Mouse (Mus musculus) activated CD4-positive, CD25-positive, alpha-beta regulatory T cell, adult 4 months (primary cell): Measurements from ENCODE around the gene Fbxl3. TPM values are rescaled to one million over a fixed set of nuclear protein-coding genes. Genes with fewer than 3 reads are reported as not detected.
A peak's percentile ranks its signal among the peaks of the same experiment; 100 is the strongest.

Experiments used
- ATAC-seq: one replicate; pipeline ENCODE4 v1.8.0; 2017
- polyA plus RNA-seq, 2 experiments: library from polyadenylated mRNA; unstranded; fragments of 100-300 nt; shearing (Covaris generic); gene quantifications; one replicate each; pipeline ENCODE4 v1.2.1; 2017

The Fbxl3 gene
- polyA plus RNA-seq, 2 experiments from 2014 or later = 26.5 to 31.1 TPM

DNA sequence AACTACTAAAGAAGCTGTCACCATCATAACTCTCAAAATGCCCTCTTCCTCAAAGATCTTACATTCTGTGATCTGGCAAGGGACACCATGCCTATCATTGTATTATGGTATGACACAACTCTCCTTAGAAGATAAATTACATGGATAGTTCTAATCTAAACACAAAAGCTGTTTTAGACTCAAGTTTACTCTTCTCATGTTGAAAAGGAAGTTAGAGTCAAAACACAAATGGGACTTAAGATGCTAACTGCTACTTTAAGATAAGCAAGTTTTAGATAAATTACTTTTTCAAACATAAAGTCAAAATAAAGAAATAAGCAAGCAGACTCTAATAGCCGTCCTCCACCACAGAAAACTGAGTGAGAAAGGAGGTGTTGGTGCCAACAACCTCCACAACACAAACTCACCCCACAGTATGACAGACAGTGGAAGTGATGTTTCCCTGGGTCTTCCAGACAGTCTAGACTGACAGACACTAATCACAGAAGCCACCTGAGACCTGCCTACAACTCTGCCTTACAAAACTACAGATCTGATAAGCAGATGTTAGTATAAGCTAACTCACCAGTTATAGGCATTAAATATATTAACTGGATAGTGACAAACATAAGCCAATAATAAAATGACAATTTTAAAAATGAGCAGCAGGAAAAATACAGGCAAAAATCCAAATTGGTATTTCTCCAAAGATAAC lies 13.4 kb downstream of the Fbxl3 start:
- no peak for ATAC-seq

DNA sequence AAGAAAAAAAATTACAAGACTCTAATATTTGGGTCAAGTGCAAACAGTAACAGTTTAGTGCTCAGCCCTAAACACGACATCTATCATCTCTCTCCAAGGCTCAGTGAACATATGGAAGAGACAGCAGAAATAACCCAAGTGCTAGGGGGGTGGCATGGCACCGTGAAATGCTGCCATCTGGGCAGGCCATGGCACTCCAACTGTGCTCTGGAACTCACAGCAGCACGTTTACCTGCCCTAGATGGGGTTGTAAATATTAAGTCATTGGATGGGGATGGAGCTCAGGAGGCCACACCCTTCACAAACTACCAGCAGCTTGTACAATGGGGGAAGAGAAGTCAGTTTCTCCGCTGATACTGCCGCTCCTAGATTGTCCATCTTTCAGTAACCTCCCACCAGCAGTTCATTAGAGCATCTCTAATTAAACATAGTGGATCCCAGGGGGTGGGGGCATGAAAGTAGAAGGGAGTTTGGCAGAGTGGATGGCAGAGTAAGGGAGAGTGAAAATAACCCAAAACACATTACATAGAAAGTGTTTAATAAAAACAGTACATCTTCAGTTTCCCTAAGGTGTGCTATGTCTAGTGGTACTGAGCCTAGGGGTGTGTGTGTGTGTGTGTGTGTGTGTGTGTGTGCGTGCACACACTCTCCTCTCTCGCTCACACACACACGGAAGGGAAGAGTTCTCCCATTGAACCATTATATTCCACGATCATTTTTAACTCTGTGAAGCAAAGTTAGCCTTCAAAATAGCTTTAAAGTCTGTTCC lies 20.0 kb downstream of the Fbxl3 start:
- no peak for ATAC-seq

DNA sequence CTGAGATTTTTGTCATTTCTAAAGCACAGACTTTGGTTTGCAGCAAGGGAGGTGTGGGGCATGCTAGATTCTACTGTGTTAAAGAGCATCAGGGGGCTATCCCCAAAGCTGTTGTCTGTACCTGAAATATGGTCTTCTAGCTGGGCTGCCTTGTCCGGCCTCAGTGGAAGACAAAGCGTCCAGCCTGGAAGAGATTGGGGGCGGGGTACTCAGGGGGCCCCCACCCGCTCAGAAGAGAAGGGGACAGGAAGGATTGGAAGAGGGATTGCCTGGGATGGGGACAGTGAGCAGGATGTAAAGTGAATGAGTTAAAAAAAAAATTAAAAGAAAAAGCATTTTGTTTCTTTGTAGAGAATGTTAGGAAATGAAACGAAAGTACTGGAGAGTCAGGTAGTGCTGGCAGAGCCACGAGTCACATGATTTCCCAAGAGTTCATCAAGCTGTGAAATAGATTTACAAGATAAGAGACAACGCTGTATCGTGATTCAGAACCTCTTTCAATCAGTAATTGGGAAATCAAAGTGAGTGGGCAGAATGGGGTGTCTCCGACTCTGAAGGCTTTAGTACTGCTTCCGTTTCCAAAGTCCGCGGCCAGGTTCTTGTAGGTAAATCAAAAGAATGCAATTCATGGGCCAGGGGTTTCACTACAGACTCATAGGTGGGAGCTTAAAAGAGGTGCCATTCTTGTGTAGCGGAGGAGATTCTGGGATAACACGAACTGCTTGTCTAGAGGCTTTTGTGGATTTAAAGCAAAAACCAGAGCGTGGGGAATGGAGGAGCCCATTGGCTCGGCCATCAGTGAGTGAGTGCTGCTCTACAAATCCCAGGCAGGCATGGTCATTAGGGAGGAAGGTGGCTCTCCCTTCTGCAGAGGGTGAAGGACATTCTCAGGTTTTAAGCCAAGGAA lies 21.1 kb downstream of the Fbxl3 start:
- peak; percentile 26 for ATAC-seq

DNA sequence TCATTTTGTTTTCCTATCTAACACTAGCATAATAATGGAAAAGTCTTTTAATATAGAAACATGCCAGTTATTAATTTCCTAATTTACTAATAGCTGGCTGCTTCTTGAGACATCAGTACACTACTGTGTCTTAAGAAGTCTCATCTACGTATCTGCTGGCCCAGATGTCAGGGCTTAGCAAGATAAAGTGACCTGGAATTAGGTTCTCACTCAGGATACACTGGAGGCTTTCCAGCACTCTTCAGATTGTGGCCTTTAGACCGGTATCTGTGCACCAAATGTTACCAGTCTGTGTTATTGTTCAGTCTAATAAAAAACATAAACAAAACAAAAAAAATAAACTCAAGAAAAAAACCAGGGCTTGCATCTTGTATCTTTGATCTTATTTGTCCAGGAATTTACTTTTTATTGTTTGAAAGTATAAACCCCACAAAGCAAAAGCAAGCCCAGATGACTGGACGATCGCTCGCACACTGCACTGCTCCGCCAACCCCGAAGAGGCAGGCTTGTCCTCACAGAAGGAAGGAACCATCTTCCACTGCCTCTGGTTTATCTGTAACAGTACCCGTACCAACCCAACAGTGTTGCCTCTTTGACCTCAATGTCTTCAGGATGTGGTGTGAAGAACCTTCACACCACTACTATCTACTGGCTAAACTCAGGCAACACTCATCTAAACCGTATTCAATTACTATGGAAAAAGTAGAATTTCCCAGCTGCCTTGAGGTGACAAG lies 21.9 kb downstream of the Fbxl3 start:
- ATAC-seq = peak; percentile 61

DNA sequence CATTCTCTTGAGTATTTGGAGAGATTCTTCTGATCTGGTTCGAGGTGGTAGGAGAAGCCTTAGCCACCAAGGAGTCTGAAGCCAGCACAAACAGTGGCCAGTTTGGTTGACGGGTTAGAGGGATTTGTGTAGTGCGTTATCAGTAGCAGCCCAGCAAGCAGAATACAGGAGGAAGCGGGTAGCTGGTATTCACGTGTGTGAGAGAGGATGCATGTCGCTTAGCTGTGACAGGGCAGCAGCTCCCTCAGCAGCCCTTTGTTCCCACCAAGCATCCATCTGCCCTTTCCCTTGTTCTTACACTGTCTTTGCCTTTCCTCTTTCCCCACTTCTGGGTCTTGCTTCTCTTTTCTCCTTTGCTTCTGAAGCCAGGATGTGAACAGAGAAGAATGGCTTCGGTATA lies 24.2 kb downstream of the Fbxl3 start:
- ATAC-seq = no peak

DNA sequence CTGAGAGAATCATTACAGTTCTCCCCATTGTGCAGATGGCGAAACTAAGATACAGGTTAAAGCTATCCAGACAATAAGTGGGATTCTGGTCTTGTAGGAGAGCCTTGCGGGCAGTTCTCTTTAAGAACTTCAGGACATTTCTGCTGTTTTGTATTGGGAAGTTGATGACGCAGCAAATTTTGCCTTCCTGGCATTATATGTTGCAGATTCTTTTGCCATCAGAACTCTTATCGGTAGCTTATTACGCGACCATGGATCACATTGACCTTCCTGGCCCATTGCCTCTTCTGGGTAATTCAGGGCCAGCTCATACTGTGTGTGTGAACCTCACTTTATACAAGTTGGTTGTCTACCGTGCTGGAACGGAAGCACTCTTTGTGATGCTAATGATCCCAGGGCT lies 25.5 kb downstream of the Fbxl3 start:
- ATAC-seq = no peak

DNA sequence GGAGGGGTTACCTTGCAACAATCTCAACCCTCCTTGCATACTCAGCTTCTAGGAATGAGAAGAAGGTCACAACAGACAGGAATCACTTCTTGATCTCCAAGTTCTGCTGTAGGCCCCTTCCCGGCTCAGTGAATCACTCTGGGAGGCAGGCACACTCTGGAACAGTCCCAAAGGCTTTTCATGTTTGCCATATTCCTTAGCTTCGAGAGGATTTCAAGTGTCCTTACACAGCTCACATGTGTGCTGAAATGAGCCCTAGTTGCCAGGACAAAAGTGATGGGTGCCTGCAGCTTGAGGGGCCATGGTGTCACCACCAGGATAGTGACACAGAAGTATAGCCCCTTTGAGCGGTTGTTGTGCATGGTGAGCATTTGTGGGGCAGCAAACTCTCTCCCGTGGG lies 26.6 kb downstream of the Fbxl3 start:
- no peak for ATAC-seq

DNA sequence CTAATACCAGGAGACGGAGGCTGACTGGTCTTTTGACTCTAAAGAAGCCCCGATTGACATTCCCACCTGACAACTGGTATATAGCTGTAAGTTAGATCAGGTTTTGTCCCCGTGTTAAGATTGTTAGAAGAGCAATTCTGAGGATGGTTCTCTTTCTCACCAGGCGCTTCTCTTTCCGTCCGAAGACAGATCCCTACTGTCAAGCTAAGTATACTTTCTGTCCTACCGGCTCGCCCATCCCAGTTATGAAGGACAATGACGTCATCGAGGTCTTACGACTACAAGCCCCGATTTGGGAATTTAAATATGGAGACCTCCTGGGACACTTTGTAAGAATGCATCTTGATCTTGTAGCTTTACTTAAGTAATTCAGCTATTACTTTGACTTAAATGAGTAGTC lies 27.9 kb downstream of the Fbxl3 start:
- no peak for ATAC-seq

DNA sequence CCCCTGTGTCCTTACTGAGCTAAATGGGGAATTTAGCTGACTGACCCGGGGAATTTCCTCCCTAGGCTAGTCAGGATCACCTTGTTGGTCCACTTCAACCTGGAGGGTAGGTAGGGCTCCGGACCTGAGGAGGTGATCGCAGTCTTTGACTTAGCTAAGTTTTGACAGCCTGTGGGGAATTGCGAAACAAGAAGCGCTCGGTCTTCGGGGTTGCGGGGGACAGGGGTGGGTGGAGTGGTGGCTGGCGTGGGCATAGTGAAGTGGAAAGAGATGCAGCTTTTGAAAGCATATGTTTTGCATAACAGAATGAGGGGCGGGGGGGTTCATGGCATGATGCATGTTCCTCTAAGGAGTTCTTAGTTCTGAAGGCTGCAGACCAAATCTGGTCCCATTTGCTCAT lies 28.6 kb downstream of the Fbxl3 start:
- no peak for ATAC-seq

DNA sequence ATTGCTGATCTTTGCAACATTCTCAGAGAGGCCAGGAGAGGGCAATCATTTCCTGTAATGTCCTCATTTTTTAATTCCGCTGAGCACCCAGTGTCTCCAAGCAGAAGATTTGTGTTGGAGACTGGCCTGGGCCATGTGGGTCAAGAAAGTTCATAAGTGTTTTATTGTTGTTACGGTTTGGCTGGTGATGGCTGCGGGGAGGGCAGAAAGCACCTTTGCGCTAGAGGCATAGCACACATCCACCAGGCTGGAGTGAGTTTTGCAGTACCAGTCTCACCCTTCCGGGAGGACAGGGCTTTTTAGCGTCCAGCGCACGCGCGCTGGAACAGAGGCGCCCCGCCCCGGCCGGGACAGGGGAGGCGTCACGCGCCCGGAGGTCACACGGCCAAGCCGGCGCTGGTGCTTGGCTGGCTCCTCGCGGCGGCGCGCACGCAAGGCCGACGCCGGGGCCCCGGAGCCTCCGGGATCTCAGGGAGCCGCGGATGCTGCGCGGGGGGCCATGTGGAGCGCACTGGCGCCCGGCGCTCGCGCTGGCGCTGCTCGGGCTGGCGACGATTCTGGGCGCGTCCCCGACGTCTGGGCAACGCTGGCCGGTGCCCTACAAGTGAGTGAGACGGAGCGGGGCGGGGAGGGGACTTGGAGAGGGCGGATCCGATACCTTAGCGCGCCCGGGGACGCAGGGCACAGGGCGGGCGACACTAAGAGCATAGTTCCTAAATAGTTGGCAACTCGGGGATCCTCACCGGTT lies 29.3 kb downstream of the Fbxl3 start, which contains the start of gene Cln5:
Gene Cln5, plus strand, starts transcription at position 353 of the 748 bp plus-strand sequence.
- ATAC-seq = peak; percentile 87

DNA sequence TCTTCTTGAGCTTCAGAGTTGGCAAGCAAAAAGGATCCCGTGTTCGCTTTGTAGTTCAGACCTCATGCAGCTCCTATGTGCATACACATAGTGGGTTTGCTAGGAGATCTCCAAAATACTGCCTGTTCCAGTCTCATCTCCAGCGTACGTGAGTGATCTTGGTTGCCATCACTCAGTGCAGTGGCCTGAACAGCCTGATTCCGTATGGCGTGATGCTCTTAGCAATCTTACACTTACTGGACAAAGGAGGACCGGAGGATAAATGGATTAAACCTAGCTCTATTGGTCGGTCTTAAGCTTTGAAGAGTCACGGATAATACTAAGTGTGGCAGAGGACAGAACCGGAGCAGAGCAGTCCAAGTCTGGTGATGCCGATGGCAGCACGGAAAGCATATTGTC lies 29.9 kb downstream of the Fbxl3 start:
- ATAC-seq = peak; percentile 11

DNA sequence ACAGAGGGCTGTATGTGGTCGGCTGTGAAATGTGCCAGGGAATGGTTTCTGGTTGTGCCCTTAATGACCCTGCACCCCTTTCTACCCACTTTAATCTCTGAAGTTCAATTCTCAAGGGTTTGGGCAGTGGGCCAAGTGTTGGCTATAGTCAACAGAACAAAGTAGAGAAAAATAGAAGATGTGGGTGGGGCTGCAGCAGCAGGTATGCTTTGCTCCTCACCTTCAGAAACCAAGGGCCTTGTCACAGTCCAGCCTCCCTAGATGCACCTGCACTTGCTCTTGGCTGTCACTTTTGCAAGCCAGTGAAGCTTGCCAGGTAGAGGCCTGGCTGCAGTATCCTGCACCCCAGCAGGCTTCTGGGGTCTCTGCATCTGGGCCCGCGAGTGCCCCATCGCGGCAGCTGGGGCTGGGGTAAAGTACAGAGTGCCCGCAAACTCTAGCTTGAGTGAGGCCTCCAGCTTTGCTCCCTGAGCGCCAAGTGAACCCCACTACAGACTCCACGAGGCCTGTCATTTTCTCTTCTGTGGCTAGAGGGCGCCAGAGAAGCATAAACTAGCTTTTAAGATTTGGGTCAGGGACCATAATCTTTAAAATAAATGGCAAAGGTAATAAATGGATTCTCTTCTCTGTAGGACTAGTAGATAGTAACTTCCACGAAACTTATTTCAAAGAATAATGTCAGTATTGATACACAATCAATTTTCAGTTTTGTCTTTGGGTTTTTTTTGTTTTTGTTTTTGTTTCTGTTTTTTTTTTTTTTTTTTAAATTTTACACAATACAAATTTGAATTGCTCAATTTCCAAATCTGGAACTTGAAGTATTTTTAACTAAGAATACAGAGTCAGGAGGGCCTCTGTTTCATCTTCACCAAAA lies 33.8 kb downstream of the Fbxl3 start:
- peak; percentile 22 for ATAC-seq

DNA sequence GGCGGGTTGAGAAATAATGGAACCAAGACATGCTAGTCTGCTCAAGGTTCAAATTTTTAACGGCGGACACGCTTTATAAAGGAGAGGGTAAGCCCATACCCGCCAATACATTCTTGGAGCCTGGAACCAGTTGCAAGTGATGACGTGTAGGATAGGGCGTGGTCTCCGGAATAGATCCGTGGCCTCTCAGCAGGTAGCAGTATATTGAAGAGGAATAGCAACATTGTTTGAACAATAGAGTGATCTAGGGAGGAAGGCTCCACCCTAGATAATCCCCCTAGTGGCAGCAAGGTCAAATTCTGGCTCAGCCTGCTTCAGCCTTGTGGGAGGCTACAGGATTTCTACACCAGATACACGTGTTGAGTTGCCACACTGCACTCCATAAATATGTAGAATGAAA lies 39.9 kb downstream of the Fbxl3 start:
- no peak for ATAC-seq

DNA sequence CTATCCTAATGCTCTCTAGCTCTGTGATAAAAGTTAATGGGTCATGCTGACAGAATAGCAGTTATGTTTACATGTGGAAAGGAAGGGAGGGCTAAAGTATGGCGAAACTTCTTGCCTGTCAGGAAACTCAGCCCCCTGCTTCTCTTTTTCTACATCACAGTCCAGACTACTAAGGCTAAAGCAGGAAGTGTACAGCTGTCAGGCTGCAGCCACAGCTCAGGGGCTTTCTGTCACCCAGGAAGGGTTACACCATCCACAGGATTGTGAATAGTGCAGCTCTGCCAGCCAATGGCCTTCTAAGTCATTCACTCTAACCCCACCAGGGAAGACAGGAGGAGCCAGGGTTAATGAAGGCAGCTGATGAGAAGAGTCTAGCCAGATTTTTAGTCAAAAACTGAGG lies 40.4 kb downstream of the Fbxl3 start:
- no peak for ATAC-seq

DNA sequence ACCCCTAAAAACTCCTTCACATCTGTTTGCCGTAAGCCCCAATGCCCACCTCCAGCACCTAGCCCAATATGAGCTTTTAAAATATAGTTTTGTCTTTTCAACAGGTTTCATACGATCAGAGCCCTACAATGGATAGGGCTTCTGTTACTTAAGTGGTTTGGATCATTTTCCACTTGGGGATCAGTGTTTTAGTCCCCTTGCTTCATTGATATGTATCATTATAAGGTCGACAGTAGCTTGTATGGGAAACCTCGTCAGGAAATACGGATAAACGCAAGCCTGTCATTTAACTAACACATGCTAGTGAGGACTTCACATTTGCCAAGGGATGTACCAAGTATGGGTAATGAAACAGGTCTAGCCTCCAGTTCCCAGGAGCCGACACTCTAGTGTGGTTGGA lies 42.8 kb downstream of the Fbxl3 start:
- no peak for ATAC-seq

DNA sequence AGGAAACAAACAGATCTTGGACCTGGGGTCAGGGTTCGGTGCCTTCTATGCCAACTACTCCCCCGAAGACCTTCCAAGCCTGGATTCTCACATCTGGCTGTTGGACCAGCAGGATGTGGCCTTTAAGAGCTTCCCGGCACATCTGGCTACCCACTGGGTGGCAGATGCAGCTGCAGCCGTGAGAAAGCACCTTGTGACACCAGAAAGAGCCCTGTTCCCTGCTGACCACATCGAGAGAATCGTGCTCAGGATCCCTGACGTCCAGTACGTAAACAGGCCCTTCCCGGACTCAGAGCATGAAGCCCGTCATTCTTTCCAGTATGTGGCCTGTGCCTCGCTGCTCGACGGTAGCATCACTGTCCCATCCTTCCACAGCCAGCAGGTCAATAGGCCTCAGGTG lies 44.6 kb downstream of the Fbxl3 start:
- no peak for ATAC-seq

DNA sequence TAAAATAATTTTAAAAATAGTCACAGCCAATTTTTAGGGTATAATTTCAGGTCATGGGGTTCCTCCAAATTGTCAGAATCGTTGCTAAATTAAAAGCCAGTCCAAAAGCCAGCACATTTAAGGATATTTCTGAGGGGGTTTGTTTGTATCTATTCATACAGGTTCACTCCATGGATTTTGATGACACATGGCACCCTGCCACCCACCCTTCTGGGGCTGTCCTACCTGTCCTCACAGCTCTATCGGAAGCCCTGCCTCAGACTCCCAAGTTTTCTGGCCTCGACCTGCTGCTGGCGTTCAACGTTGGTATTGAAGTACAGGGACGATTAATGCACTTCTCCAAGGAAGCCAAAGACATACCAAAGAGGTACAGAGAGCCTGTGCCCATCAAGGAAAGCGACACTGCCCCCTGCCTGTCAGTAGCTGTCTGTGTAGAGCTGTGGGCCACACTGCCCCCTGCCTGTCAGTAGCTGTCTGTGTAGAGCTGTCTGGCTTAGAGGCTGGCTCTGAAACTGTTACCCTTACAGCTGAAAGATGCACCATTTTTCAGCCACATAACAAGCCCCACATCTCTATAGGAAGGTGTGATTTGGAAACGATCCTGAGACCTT lies 48.1 kb downstream of the Fbxl3 start:
- ATAC-seq = peak; percentile 89

DNA sequence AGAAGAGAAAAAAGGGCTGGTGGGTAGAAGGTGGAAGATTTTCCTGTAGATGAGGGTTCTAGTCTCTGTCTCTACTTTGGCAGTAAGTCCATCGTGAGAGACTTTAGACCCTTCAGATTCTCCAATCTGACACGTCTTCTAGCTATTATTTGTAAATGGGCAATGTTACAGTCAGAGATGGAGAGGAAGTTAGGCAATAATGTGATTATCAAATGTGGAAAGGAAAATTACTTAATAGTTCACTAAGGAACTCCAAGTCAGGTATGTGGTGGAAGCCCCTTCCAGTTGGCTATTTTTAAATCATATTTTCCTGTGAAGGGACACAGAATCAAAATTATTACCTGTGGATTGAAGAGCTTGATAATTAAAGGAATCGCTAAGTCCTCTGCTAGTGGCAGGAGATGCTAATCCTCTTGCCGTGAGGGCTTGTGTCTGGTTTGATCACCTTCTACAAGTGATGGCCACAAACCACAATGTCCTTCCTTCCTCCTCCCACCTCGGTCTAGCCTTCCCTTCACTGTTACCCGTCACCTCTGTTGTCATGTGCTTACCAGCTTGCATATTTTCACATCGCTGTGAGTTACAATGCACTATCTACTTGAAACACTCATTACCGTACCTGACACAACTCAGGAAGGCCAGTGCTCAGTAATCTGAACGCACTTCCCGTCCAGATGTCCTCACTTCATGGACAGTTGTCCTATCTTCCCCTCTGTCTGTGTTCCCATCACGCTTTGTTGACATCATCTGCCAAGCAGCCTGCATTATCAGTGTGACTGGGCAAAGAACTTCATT lies 50.9 kb downstream of the Fbxl3 start:
- peak; percentile 79 for ATAC-seq

DNA sequence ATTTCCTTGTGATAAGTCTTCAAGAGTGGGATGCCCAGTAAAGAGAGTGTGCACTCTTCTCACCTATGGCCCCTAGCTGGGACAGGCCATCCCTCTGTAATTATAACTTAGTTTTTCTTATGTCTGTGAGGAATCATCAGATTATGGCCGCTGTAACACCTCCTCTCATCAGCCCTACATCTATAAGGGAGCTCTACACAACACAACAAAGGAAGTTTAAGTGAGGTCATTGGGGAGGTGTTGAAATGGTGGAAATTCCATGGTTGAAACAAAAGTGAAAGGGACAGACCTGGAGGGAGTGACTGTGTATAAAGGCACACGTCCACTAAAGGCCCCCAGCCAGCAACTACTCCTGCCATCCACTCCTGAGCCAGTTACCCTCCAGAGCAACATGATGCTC lies 52.7 kb downstream of the Fbxl3 start, which contains the start of gene Acod1:
Gene Acod1, plus strand, starts transcription at position 301 of the 400 bp plus-strand sequence.
- ATAC-seq = no peak
